Mouse (Mus musculus) lung, postnatal 0 days (tissue): Measurements from ENCODE around the gene Ampd3. TPM values are rescaled to one million over a fixed set of nuclear protein-coding genes. Genes with fewer than 3 reads are reported as not detected.
A peak's percentile ranks its signal among the peaks of the same experiment; 100 is the strongest.

Experiments
- ATAC-seq: fragments of 200-750 bp; cut with Nextera tagmentation; 2 replicates; pipeline ENCODE4 v1.8.0; 2017; ENCODE audit warnings: moderate library complexity
- DNase-seq: peaks from one replicate; pipeline ENCODE4 v3.0.0-alpha.2; 2016; ENCODE audit warnings: low spot score
- H3K27ac ChIP-seq: fragments of 300-500 bp; sonication (generic); 2 replicates; pipeline ENCODE4 v1.5.1; 2014; ENCODE audit warnings: antibody characterized with exemption, mild to moderate bottlenecking, low read length, mixed read lengths
- H3K27me3 ChIP-seq: fragments of 300-500 bp; sonication (generic); replicated peaks from 2 replicates; pipeline ENCODE4 v1.6.1; 2014; ENCODE audit warnings: low read length, mixed read lengths; ENCODE audit not compliant: insufficient read depth
- H3K36me3 ChIP-seq: fragments of 300-500 bp; sonication (generic); 2 replicates; pipeline ENCODE4 v1.6.1; 2014; ENCODE audit warnings: low read length, mixed read lengths; ENCODE audit not compliant: insufficient read depth
- H3K4me1 ChIP-seq: fragments of 300-500 bp; sonication (generic); 2 replicates; pipeline ENCODE4 v1.6.1; 2014; ENCODE audit warnings: antibody characterized with exemption, low read depth, low read length, mixed read lengths; ENCODE audit not compliant: insufficient read depth
- H3K4me2 ChIP-seq: fragments of 300-500 bp; sonication (generic); replicated peaks from 2 replicates; pipeline ENCODE4 v1.6.1; 2014; ENCODE audit warnings: low read depth, mild to moderate bottlenecking, low read length, moderate library complexity, mixed read lengths
- H3K4me3 ChIP-seq: fragments of 300-500 bp; sonication (generic); 2 replicates; pipeline ENCODE4 v1.5.1; 2014; ENCODE audit warnings: low read depth, low read length
- H3K9ac ChIP-seq: fragments of 300-500 bp; sonication (generic); replicated peaks from 2 replicates; pipeline ENCODE4 v1.6.1; 2014; ENCODE audit warnings: low read depth, mild to moderate bottlenecking
- H3K9me3 ChIP-seq: fragments of 300-500 bp; sonication (generic); 2 replicates; pipeline ENCODE4 v1.6.1; 2016; ENCODE audit warnings: low read length, mixed read lengths
- CTCF ChIP-seq: IDR thresholded peaks from 2 replicates; pipeline ENCODE4 v1.5.1; 2016; ENCODE audit warnings: antibody characterized with exemption, mild to moderate bottlenecking
- EP300 ChIP-seq: IDR thresholded peaks from 2 replicates; pipeline ENCODE4 v1.6.1; 2016; ENCODE audit warnings: antibody characterized with exemption, mild to moderate bottlenecking, control low read depth
- WGBS: fragments of 180-500 bp; shearing (Covaris S2); extraction: QIAGEN DNeasy Blood & Tissue Kit; methylation state at CpG from one replicate; pipeline ENCODE4 v1.1.7; 2014; 5-methylcytosine and 5-hydroxymethylcytosine counted together
- polyA plus RNA-seq: library from polyadenylated mRNA; unstranded; fragments of >200 nt; fragmentation: Nextera tagmentation; extraction: Ambion mirVana; gene quantifications from 2 replicates; pipeline ENCODE4 v1.2.1, GENCODE M21; 2015

Ampd3 gene
- polyA plus RNA-seq, 1 experiment from 2014 or later: 5.0 TPM

GRCm38 (mm10) chr7:110833024-110833423, 65.0 kb downstream of the Ampd3 start:
- 58% methylated on average over 1 of the region's 1 CpGs for WGBS
- ATAC-seq (peak; percentile 41; the same call in 1 of the 2 replicates), DNase-seq (peak; percentile 13)
- H3K27ac ChIP-seq: no peak overlapping the region
- H3K4me2 ChIP-seq: no peak overlapping the region
- no peaks in the 10 kb centered on the region for H3K9me3 ChIP-seq
- TF ChIP-seq EP300: no peak
- no peak for TF ChIP-seq CTCF
- no peaks in the 10 kb centered on the region for H3K4me1 ChIP-seq
- H3K9ac ChIP-seq: no peak overlapping the region
- no peaks in the 10 kb centered on the region for H3K27me3 ChIP-seq
- no peak overlapping the region for H3K4me3 ChIP-seq
- H3K36me3 ChIP-seq: peaks cover 10% of the 10 kb centered on the region; the same call in 1 of the 2 replicates

- TF ChIP-seq CTCF (no peak), EP300 (no peak)
- Histone ChIP-seq H3K36me3 (peaks cover 10% of the 10 kb centered on the region; the same call in 1 of the 2 replicates), H3K4me3 (no peak overlapping the region), H3K9ac (no peak overlapping the region), H3K9me3 (no peaks in the 10 kb centered on the region), H3K4me1 (no peaks in the 10 kb centered on the region), H3K4me2 (no peak overlapping the region), H3K27ac (no peak overlapping the region), H3K27me3 (no peaks in the 10 kb centered on the region)
- no peak for ATAC-seq
- no peak for DNase-seq
- WGBS: 94% methylated on average over 1 of the region's 1 CpGs
These were observed 66.0 kb downstream of the Ampd3 start for GRCm38 (mm10) chr7:110834018-110834417.

- H3K4me1 ChIP-seq: no peaks in the 10 kb centered on the region
- ATAC-seq (0 out of 2 replicates have a peak, but pooled peaks have one; percentile 35), DNase-seq (peak; percentile 33)
- TF ChIP-seq CTCF: no peak
- no peak for TF ChIP-seq EP300
- no peak overlapping the region for H3K27ac ChIP-seq
- H3K9ac ChIP-seq: no peak overlapping the region
- 52% methylated on average over 3 of the region's 3 CpGs for WGBS
- H3K4me3 ChIP-seq: no peak overlapping the region
- H3K36me3 ChIP-seq: peaks cover 10% of the 10 kb centered on the region; the same call in 1 of the 2 replicates
- H3K27me3 ChIP-seq: no peaks in the 10 kb centered on the region
- H3K9me3 ChIP-seq: no peaks in the 10 kb centered on the region
- no peak overlapping the region for H3K4me2 ChIP-seq
These were observed 66.5 kb downstream of the Ampd3 start for GRCm38 (mm10) chr7:110834522-110834921.

GRCm38 (mm10) chr7:110840332-110840731, 72.3 kb downstream of the Ampd3 start:
- WGBS: 39% methylated on average over 4 of the region's 4 CpGs
- no peak for TF ChIP-seq EP300
- TF ChIP-seq CTCF: no peak
- no peak overlapping the region for H3K4me3 ChIP-seq
- peaks cover 5% of the 10 kb centered on the region; the same call in 1 of the 2 replicates for H3K4me1 ChIP-seq
- H3K9ac ChIP-seq: no peak overlapping the region
- no peak overlapping the region for H3K4me2 ChIP-seq
- no peak overlapping the region for H3K27ac ChIP-seq
- no peaks in the 10 kb centered on the region for H3K9me3 ChIP-seq
- no peaks in the 10 kb centered on the region for H3K27me3 ChIP-seq
- peak; percentile 87 for DNase-seq
- 0 out of 2 replicates have a peak, but pooled peaks cover 5% of the 10 kb centered on the region for H3K36me3 ChIP-seq
- ATAC-seq: peak; percentile 50

- peak within 1 kb of the TSS; percentile 96 for H3K27ac ChIP-seq
- H3K4me1 ChIP-seq: peaks cover 5% of the 10 kb centered on the region; the same call in 1 of the 2 replicates
- H3K9ac ChIP-seq: peak within 1 kb of the TSS; percentile 72
- H3K4me2 ChIP-seq: peak within 1 kb of the TSS; percentile 79
- H3K36me3 ChIP-seq: no peaks in the 10 kb centered on the region
- peak; percentile 96 for DNase-seq
- TF ChIP-seq CTCF (peak; percentile 83), EP300 (peak; percentile 37; the same call in 1 of the 2 replicates)
- ATAC-seq: peak; percentile 91
- H3K9me3 ChIP-seq: no peaks in the 10 kb centered on the region
- peak within 1 kb of the TSS; percentile 79 for H3K4me3 ChIP-seq
- no peaks in the 10 kb centered on the region for H3K27me3 ChIP-seq
- 0% methylated on average over 42 of the region's 42 CpGs for WGBS
These were observed 76.2 kb downstream of the Ampd3 start, which contains the start of gene Rnf141 for GRCm38 (mm10) chr7:110843916-110844874. Gene Rnf141 (minus strand): TSS chr7:110844457.

- no peaks in the 10 kb centered on the region for H3K36me3 ChIP-seq
- H3K27ac ChIP-seq: no peak overlapping the region
- WGBS: 47% methylated on average over 2 of the region's 2 CpGs
- no peaks in the 10 kb centered on the region for H3K27me3 ChIP-seq
- H3K9me3 ChIP-seq: no peaks in the 10 kb centered on the region
- H3K4me1 ChIP-seq: peaks cover 2% of the 10 kb centered on the region; the same call in 1 of the 2 replicates
- DNase-seq (no peak), ATAC-seq (no peak)
- no peak overlapping the region for H3K4me2 ChIP-seq
- no peak for TF ChIP-seq EP300
- no peak for TF ChIP-seq CTCF
- H3K9ac ChIP-seq: no peak overlapping the region
- no peak overlapping the region for H3K4me3 ChIP-seq
These were observed 79.3 kb downstream of the Ampd3 start for GRCm38 (mm10) chr7:110847321-110847720.
